Comparison of ENCODE assay signal across 9 mouse cellular contexts in genomic region chr10:62275235-62275634, GRCm38 (mm10). TPM values are rescaled to one million over a fixed set of nuclear protein-coding genes. Genes with fewer than 3 reads are reported as not detected.
A peak's percentile ranks its signal among the peaks of the same experiment; 100 is the strongest.
DNase-seq lines count a peak whose midpoint lies in the region; ATAC-seq and TF ChIP-seq lines count a peak whose summit lies in the region.
"Had no signal": no experiment of that assay in that cellular context is flagged by ENCODE, and none has a peak within 500 bp of the region (broad histone marks: within the 10 kb centered on the region; RNA-seq: fewer than 3 reads in every experiment).

No protein-coding gene starts in this region.

- no peaks in the 10 kb centered on the region for H3K9me3 ChIP-seq in lung, embryonic 14.5 days (ENCODE audit: low read depth, low read length)
- H3K9me3 ChIP-seq: limb, embryonic 13.5 days had no signal

- H3K4me2 ChIP-seq in lung, embryonic 14.5 days, result no peak overlapping the region
- H3K4me2 ChIP-seq: limb, embryonic 13.5 days had no signal

- 11% methylated on average over 4 of the region's 4 CpGs for WGBS in large intestine, adult 2 months
- WGBS in lung, embryonic 14.5 days, result 30% methylated on average over 4 of the region's 4 CpGs

- H3K9ac ChIP-seq in lung, embryonic 14.5 days, result no peak overlapping the region
- H3K9ac ChIP-seq: limb, embryonic 13.5 days had no signal

- peak; percentile 88 for TF ChIP-seq CTCF in lung, embryonic 14.5 days (IDR thresholded peaks at IDR 0.05; ENCODE audit: low read depth)

- H3K36me3 ChIP-seq in lung, embryonic 14.5 days (ENCODE audit: insufficient read depth), result peaks cover 11% of the 10 kb centered on the region; the same call in 1 of the 2 replicates

- no peaks in the 10 kb centered on the region for H3K4me1 ChIP-seq in lung, embryonic 14.5 days (ENCODE audit: insufficient read depth)
- H3K4me1 ChIP-seq: limb, embryonic 13.5 days had no signal

- no peak overlapping the region for H3K4me3 ChIP-seq in lung, embryonic 14.5 days (ENCODE audit: low read depth, low read length)
- H3K4me3 ChIP-seq: limb, embryonic 13.5 days had no signal

- H3K27ac ChIP-seq in lung, embryonic 14.5 days (ENCODE audit: low read depth), result no peak overlapping the region
- H3K27ac ChIP-seq: limb, embryonic 13.5 days had no signal

- no peaks in the 10 kb centered on the region for H3K27me3 ChIP-seq in lung, embryonic 14.5 days (ENCODE audit: insufficient read depth, low read length)
- H3K27me3 ChIP-seq: limb, embryonic 13.5 days had no signal

- ATAC-seq in lung, embryonic 14.5 days (ENCODE audit: insufficient read depth), result no peak

- DNase-seq in 416B (ENCODE audit: low read depth), result peak; percentile 81
- peak; percentile 82 for DNase-seq in ES-CJ7 (ENCODE audit: low read depth, low spot score)
- peak; percentile 81 for DNase-seq in cerebellum, adult 11-12 months
- DNase-seq in frontal cortex, postnatal 36 days (ENCODE audit: low spot score in 2 of 2), result peak; percentile 86 to 88
- DNase-seq in large intestine, adult 2 months (ENCODE audit: low read depth, low spot score), result peak; percentile 67
- peak; percentile 91 for DNase-seq in lung, embryonic 14.5 days
- DNase-seq in right cerebral cortex, postnatal 36 days (ENCODE audit: low spot score in 2 of 2), result peak; percentile 68 to 71
- peak; percentile 59 to 91 for DNase-seq in urinary bladder, postnatal 4 days (ENCODE audit: low spot score in 2 of 2)

RNA-seq across cellular contexts. Expression of gene Tacr2, which starts 23.0 kb away (rescaled TPM):
- 2.5 and 3.3 TPM in 2 replicates for polyA plus RNA-seq in large intestine, adult 2 months (2012; rRNA removed)
- 0.46 and 0.85 TPM in 2 replicates for polyA plus RNA-seq in lung, embryonic 14.5 days (2014; fragmentation: Nextera tagmentation; extraction: Ambion mirVana)
- polyA plus RNA-seq: limb, embryonic 13.5 days had no signal

RNA-seq across cellular contexts. Expression of gene Tspan15, which starts 44.2 kb away (rescaled TPM):
- 223 and 259 TPM in 2 replicates for polyA plus RNA-seq in large intestine, adult 2 months (2012; rRNA removed)
- 32.5 and 36.3 TPM in 2 replicates for polyA plus RNA-seq in lung, embryonic 14.5 days (2014; fragmentation: Nextera tagmentation; extraction: Ambion mirVana)
